Mouse (Mus musculus): ENCODE measurements around the gene Chil3. TPM values are rescaled to one million over a fixed set of nuclear protein-coding genes. Genes with fewer than 3 reads are reported as not detected.
"Not testable (repeated sequence)": the region's sequence is repeated elsewhere in the genome, so short reads cannot be mapped to it uniquely, and the experiment has no call there.

Chil3 gene
- polyA plus RNA-seq (2015; fragmentation: Nextera tagmentation; extraction: Ambion mirVana), result 0.27 TPM in 1 of 2 replicates, not detected in the other

GRCm38 (mm10) chr3:106167464-106167863 is at the start of gene Chil3:
Gene Chil3, minus strand, starts transcription at chr3:106167564.
- no peak within 1 kb of the TSS for H3K27ac ChIP-seq (ENCODE audit: low read length)
- H3K27me3 ChIP-seq (replicated peaks; ENCODE audit: control insufficient read depth, insufficient read depth, low read length), result no peaks in the 10 kb centered on the region
- no peaks in the 10 kb centered on the region for H3K36me3 ChIP-seq (ENCODE audit: control insufficient read depth, insufficient read depth)
- no peak within 1 kb of the TSS for H3K4me3 ChIP-seq (replicated peaks; ENCODE audit: low read length)
- no peak for ATAC-seq
- H3K4me2 ChIP-seq (ENCODE audit: low read length), result no peak within 1 kb of the TSS
- WGBS, result 90% methylated on average over 3 of the region's 3 CpGs
- H3K4me1 ChIP-seq (replicated peaks; ENCODE audit: control insufficient read depth, insufficient read depth, low read length), result no peaks in the 10 kb centered on the region
- H3K9me3 ChIP-seq (ENCODE audit: control insufficient read depth, low read length), result no peaks in the 10 kb centered on the region
- H3K9ac ChIP-seq (replicated peaks; ENCODE audit: low read depth, low read length), result no peak within 1 kb of the TSS

- H3K27ac ChIP-seq (ENCODE audit: low read length); H3K9me3 ChIP-seq (ENCODE audit: control insufficient read depth, low read length); H3K36me3 ChIP-seq (ENCODE audit: control insufficient read depth, insufficient read depth); ATAC-seq; H3K27me3 ChIP-seq (replicated peaks; ENCODE audit: control insufficient read depth, insufficient read depth, low read length); H3K4me1 ChIP-seq (replicated peaks; ENCODE audit: control insufficient read depth, insufficient read depth, low read length); H3K4me2 ChIP-seq (ENCODE audit: low read length); H3K4me3 ChIP-seq (replicated peaks; ENCODE audit: low read length); H3K9ac ChIP-seq (replicated peaks; ENCODE audit: low read depth, low read length): not testable (repeated sequence)
- 61% methylated on average over 1 of the region's 1 CpGs for WGBS
Observed at GRCm38 (mm10) chr3:106198030-106198429, 30.7 kb upstream of the Chil3 start.

GRCm38 (mm10) chr3:106197246-106197645 is 29.9 kb upstream of the Chil3 start:
- not testable (repeated sequence) for H3K9me3 ChIP-seq (ENCODE audit: control insufficient read depth, low read length); H3K4me1 ChIP-seq (replicated peaks; ENCODE audit: control insufficient read depth, insufficient read depth, low read length); H3K4me3 ChIP-seq (replicated peaks; ENCODE audit: low read length); H3K36me3 ChIP-seq (ENCODE audit: control insufficient read depth, insufficient read depth); H3K27me3 ChIP-seq (replicated peaks; ENCODE audit: control insufficient read depth, insufficient read depth, low read length); ATAC-seq; H3K4me2 ChIP-seq (ENCODE audit: low read length); H3K27ac ChIP-seq (ENCODE audit: low read length); H3K9ac ChIP-seq (replicated peaks; ENCODE audit: low read depth, low read length)
- 83% methylated on average over 2 of the region's 2 CpGs for WGBS

GRCm38 (mm10) chr3:106196276-106196675 is 28.9 kb upstream of the Chil3 start:
- Histone ChIP-seq H3K4me1 (replicated peaks; ENCODE audit: control insufficient read depth, insufficient read depth, low read length) (no peaks in the 10 kb centered on the region), H3K36me3 (ENCODE audit: control insufficient read depth, insufficient read depth) (no peaks in the 10 kb centered on the region), H3K4me2 (ENCODE audit: low read length) (no peak overlapping the region), H3K4me3 (replicated peaks; ENCODE audit: low read length) (no peak overlapping the region), H3K27ac (ENCODE audit: low read length) (no peak overlapping the region), H3K9me3 (ENCODE audit: control insufficient read depth, low read length) (no peaks in the 10 kb centered on the region), H3K9ac (replicated peaks; ENCODE audit: low read depth, low read length) (no peak overlapping the region), H3K27me3 (replicated peaks; ENCODE audit: control insufficient read depth, insufficient read depth, low read length) (no peaks in the 10 kb centered on the region)
- ATAC-seq, result no peak

DNA sequence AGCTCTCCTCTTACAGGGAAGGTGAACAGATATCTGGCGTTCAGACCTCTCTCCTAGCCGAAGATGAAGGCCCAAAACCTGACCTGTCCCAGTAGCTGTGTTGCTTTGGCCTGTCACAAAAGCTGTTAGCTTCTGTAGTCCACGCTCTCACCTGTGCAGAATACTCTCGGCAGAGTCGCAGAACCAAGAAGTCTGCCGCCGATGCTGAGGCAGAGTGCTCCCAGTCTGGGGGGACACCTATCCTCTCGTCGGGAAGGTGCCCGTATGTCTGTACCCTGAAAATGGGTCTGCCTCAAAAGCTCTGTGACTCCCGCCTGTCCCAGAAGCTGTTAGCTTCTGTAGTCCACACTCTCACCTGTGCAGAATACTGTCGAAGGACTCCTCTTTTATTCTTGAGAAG is 28.1 kb upstream of the Chil3 start:
- Histone ChIP-seq H3K9ac (replicated peaks; ENCODE audit: low read depth, low read length) (no peak overlapping the region), H3K27me3 (replicated peaks; ENCODE audit: control insufficient read depth, insufficient read depth, low read length) (no peaks in the 10 kb centered on the region), H3K4me2 (ENCODE audit: low read length) (no peak overlapping the region), H3K4me1 (replicated peaks; ENCODE audit: control insufficient read depth, insufficient read depth, low read length) (no peaks in the 10 kb centered on the region), H3K9me3 (ENCODE audit: control insufficient read depth, low read length) (no peaks in the 10 kb centered on the region), H3K36me3 (ENCODE audit: control insufficient read depth, insufficient read depth) (no peaks in the 10 kb centered on the region), H3K4me3 (replicated peaks; ENCODE audit: low read length) (no peak overlapping the region), H3K27ac (ENCODE audit: low read length) (no peak overlapping the region)
- ATAC-seq, result no peak
- 94% methylated on average over 12 of the region's 12 CpGs for WGBS

DNA sequence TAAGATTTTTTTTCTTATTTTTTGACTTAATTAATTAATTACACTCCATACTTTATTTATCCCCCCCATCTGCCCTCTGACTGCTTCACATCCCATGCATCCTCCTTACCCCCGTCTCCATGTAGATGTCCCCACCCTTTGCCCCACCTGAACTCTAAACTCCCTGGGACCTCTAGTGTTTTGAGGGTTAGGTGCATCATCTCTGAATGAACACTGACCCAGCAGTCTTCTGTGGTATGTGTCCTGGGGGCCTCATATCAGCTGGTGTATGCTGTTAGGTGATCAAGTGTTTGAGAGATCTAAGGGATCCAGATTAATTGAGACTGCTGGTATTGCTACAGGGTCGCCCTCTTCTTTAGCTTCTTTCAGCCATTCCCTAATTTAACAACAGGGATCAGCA is 20.6 kb upstream of the Chil3 start:
- no peak overlapping the region for H3K4me3 ChIP-seq (replicated peaks; ENCODE audit: low read length)
- no peak overlapping the region for H3K9ac ChIP-seq (replicated peaks; ENCODE audit: low read depth, low read length)

GRCm38 (mm10) chr3:106177509-106178189 is 10.3 kb upstream of the Chil3 start:
- H3K9me3 ChIP-seq (ENCODE audit: control insufficient read depth, low read length), result no peaks in the 10 kb centered on the region
- no peak for ATAC-seq
- no peaks in the 10 kb centered on the region for H3K27me3 ChIP-seq (replicated peaks; ENCODE audit: control insufficient read depth, insufficient read depth, low read length)
- no peaks in the 10 kb centered on the region for H3K36me3 ChIP-seq (ENCODE audit: control insufficient read depth, insufficient read depth)
- no peak overlapping the region for H3K4me3 ChIP-seq (replicated peaks; ENCODE audit: low read length)
- H3K4me1 ChIP-seq (replicated peaks; ENCODE audit: control insufficient read depth, insufficient read depth, low read length), result no peaks in the 10 kb centered on the region
- WGBS, result 53% methylated on average over 13 of the region's 13 CpGs
- no peak overlapping the region for H3K9ac ChIP-seq (replicated peaks; ENCODE audit: low read depth, low read length)
- H3K4me2 ChIP-seq (ENCODE audit: low read length), result no peak overlapping the region
- no peak overlapping the region for H3K27ac ChIP-seq (ENCODE audit: low read length)

More for the DNA sequence above, 20.6 kb upstream of the Chil3 start:
- H3K4me1 ChIP-seq (replicated peaks; ENCODE audit: control insufficient read depth, insufficient read depth, low read length), result no peaks in the 10 kb centered on the region
- ATAC-seq, result no peak
- 82% methylated on average over 2 of the region's 2 CpGs for WGBS
- no peak overlapping the region for H3K27ac ChIP-seq (ENCODE audit: low read length)
- no peaks in the 10 kb centered on the region for H3K27me3 ChIP-seq (replicated peaks; ENCODE audit: control insufficient read depth, insufficient read depth, low read length)
- H3K9me3 ChIP-seq (ENCODE audit: control insufficient read depth, low read length), result no peaks in the 10 kb centered on the region; the same call in 1 of the 2 replicates
- H3K4me2 ChIP-seq (ENCODE audit: low read length), result no peak overlapping the region
- H3K36me3 ChIP-seq (ENCODE audit: control insufficient read depth, insufficient read depth), result no peaks in the 10 kb centered on the region

- 41% methylated on average over 2 of the region's 2 CpGs for WGBS
- H3K4me2 ChIP-seq (ENCODE audit: low read length); ATAC-seq; H3K4me3 ChIP-seq (replicated peaks; ENCODE audit: low read length); H3K27ac ChIP-seq (ENCODE audit: low read length); H3K9ac ChIP-seq (replicated peaks; ENCODE audit: low read depth, low read length); H3K9me3 ChIP-seq (ENCODE audit: control insufficient read depth, low read length); H3K36me3 ChIP-seq (ENCODE audit: control insufficient read depth, insufficient read depth); H3K27me3 ChIP-seq (replicated peaks; ENCODE audit: control insufficient read depth, insufficient read depth, low read length); H3K4me1 ChIP-seq (replicated peaks; ENCODE audit: control insufficient read depth, insufficient read depth, low read length): not testable (repeated sequence)
Observed at GRCm38 (mm10) chr3:106174971-106175370, 7.6 kb upstream of the Chil3 start.

- not testable (repeated sequence) for H3K27me3 ChIP-seq (replicated peaks; ENCODE audit: control insufficient read depth, insufficient read depth, low read length); H3K27ac ChIP-seq (ENCODE audit: low read length); H3K9me3 ChIP-seq (ENCODE audit: control insufficient read depth, low read length); H3K4me3 ChIP-seq (replicated peaks; ENCODE audit: low read length); ATAC-seq; H3K4me1 ChIP-seq (replicated peaks; ENCODE audit: control insufficient read depth, insufficient read depth, low read length); H3K4me2 ChIP-seq (ENCODE audit: low read length); H3K9ac ChIP-seq (replicated peaks; ENCODE audit: low read depth, low read length); H3K36me3 ChIP-seq (ENCODE audit: control insufficient read depth, insufficient read depth)
- WGBS, result 88% methylated on average over 2 of the region's 2 CpGs
Observed at GRCm38 (mm10) chr3:106172506-106172905, 5.1 kb upstream of the Chil3 start.

Data from forebrain, embryonic 16.5 days (tissue).